Mouse (Mus musculus): ENCODE measurements at regions not wholly inside any gene's neighbourhood (a gene's known extent, or its start where the extent isn't known, plus 50 kb on each side); places are given as distances from the start of the nearest gene placed in this dataset.

GRCm38 (mm10) chr12:119028161-119028560 is 61.9 kb upstream of the Abcb5 start:
- no peak for DNase-seq (ENCODE audit: low read depth, low spot score)

- no peak for DNase-seq (ENCODE audit: low read depth, low spot score)
Measured at GRCm38 (mm10) chr12:119027701-119028100, 61.5 kb upstream of the Abcb5 start.

- peak; percentile 5 for DNase-seq (ENCODE audit: low read depth, low spot score)
Measured at GRCm38 (mm10) chr12:119026311-119026710, 60.1 kb upstream of the Abcb5 start.

GRCm38 (mm10) chr12:119024063-119024462 is 57.8 kb upstream of the Abcb5 start:
- no peak for DNase-seq (ENCODE audit: low read depth, low spot score)

Data from retina, postnatal 7 days (tissue).